Mouse (Mus musculus) midbrain, embryonic 10.5 days (tissue): ENCODE measurements around the gene Ghrl. TPM values are rescaled to one million over a fixed set of nuclear protein-coding genes. Genes with fewer than 3 reads are reported as not detected.
A peak's percentile ranks its signal among the peaks of the same experiment; 100 is the strongest.
"Not testable (repeated sequence)": the region's sequence is repeated elsewhere in the genome, so short reads cannot be mapped to it uniquely, and the experiment has no call there.

Experiments used
- DNase-seq: peaks from one replicate; pipeline ENCODE4 v3.0.0-alpha.2; 2017; ENCODE audit warnings: low spot score
- H3K27ac ChIP-seq: fragments of 300-500 bp; sonication (generic); replicated peaks from 2 replicates; pipeline ENCODE4 v1.5.1; 2016; ENCODE audit warnings: mild to moderate bottlenecking
- H3K27me3 ChIP-seq: fragments of 300-500 bp; sonication (generic); 2 replicates; pipeline ENCODE4 v1.6.1; 2016; ENCODE audit warnings: low read depth, mild to moderate bottlenecking; ENCODE audit not compliant: poor library complexity, severe bottlenecking
- H3K36me3 ChIP-seq: fragments of 300-500 bp; sonication (generic); 2 replicates; pipeline ENCODE4 v1.6.1; 2016; ENCODE audit warnings: mild to moderate bottlenecking, moderate library complexity
- H3K4me1 ChIP-seq: fragments of 300-500 bp; sonication (generic); 2 replicates; pipeline ENCODE4 v1.6.1; 2016
- H3K4me3 ChIP-seq: fragments of 300-500 bp; sonication (generic); 2 replicates; pipeline ENCODE4 v1.5.1; 2016; ENCODE audit warnings: mild to moderate bottlenecking, moderate library complexity
- H3K9me3 ChIP-seq: fragments of 300-500 bp; sonication (generic); replicated peaks from 2 replicates; pipeline ENCODE4 v1.6.1; 2016; ENCODE audit warnings: mild to moderate bottlenecking
- WGBS: fragments of 180-500 bp; shearing (Covaris S2); methylation state at CpG from one replicate; pipeline ENCODE4 v1.1.7; 2016; 5-methylcytosine and 5-hydroxymethylcytosine counted together
- microRNA-seq: library from miRNA; unstranded; fragments of <30 nt; microRNA quantifications from one replicate; pipeline ENCODE4, GENCODE M21; 2017
- polyA plus RNA-seq: library from polyadenylated mRNA; unstranded; fragments of >200 nt; fragmentation: Nextera tagmentation; extraction: Ambion mirVana; gene quantifications from 2 replicates; pipeline ENCODE4 v1.2.1, GENCODE M21; 2016

Ghrl gene
- polyA plus RNA-seq, 1 experiment from 2014 or later: not detected

- Histone ChIP-seq H3K27ac (no peak overlapping the region), H3K9me3 (no peaks in the 10 kb centered on the region), H3K27me3 (no peaks in the 10 kb centered on the region), H3K4me3 (no peak overlapping the region), H3K4me1 (peaks cover 7% of the 10 kb centered on the region; the same call in 1 of the 2 replicates), H3K36me3 (no peaks in the 10 kb centered on the region)
- 94% methylated on average over 9 of the region's 9 CpGs for WGBS
- DNase-seq: no peak
Observed at GRCm38 (mm10) chr6:113675991-113676390, 43.7 kb downstream of the Ghrl start.

GRCm38 (mm10) chr6:113675234-113675633, 44.4 kb downstream of the Ghrl start:
- H3K9me3 ChIP-seq: no peaks in the 10 kb centered on the region
- H3K4me1 ChIP-seq: peaks cover 7% of the 10 kb centered on the region; the same call in 1 of the 2 replicates
- no peaks in the 10 kb centered on the region for H3K36me3 ChIP-seq
- no peak overlapping the region for H3K27ac ChIP-seq
- no peak for DNase-seq
- H3K27me3 ChIP-seq: no peaks in the 10 kb centered on the region
- 87% methylated on average over 4 of the region's 4 CpGs for WGBS
- H3K4me3 ChIP-seq: no peak overlapping the region

- Histone ChIP-seq H3K36me3 (no peaks in the 10 kb centered on the region), H3K27ac (no peak overlapping the region), H3K9me3 (no peaks in the 10 kb centered on the region), H3K4me1 (peaks cover 7% of the 10 kb centered on the region), H3K4me3 (no peak overlapping the region), H3K27me3 (no peaks in the 10 kb centered on the region)
- WGBS: 84% methylated on average over 6 of the region's 6 CpGs
- no peak for DNase-seq
Observed at GRCm38 (mm10) chr6:113672989-113673388, 46.7 kb downstream of the Ghrl start.

- not testable (repeated sequence) for H3K9me3 ChIP-seq, DNase-seq, H3K27me3 ChIP-seq, H3K4me3 ChIP-seq, H3K36me3 ChIP-seq, H3K27ac ChIP-seq
- peaks cover 11% of the 10 kb centered on the region for H3K4me1 ChIP-seq
- 88% methylated on average over 1 of the region's 1 CpGs for WGBS
Observed at GRCm38 (mm10) chr6:113672029-113672428, 47.7 kb downstream of the Ghrl start.

GRCm38 (mm10) chr6:113669821-113670220, 49.9 kb downstream of the Ghrl start:
- no peak overlapping the region for H3K27ac ChIP-seq
- no peaks in the 10 kb centered on the region for H3K36me3 ChIP-seq
- 85% methylated on average over 7 of the region's 7 CpGs for WGBS
- H3K9me3 ChIP-seq: no peaks in the 10 kb centered on the region
- H3K27me3 ChIP-seq: no peaks in the 10 kb centered on the region
- H3K4me3 ChIP-seq: no peak overlapping the region
- no peak for DNase-seq
- H3K4me1 ChIP-seq: peaks cover 11% of the 10 kb centered on the region

GRCm38 (mm10) chr6:113668287-113669154, 51.2 kb downstream of the Ghrl start:
- Histone ChIP-seq H3K9me3 (no peaks in the 10 kb centered on the region), H3K36me3 (no peaks in the 10 kb centered on the region), H3K4me3 (no peak overlapping the region), H3K27ac (0 out of 2 replicates have a peak overlapping the region, but pooled peaks have one; percentile 52), H3K4me1 (peaks cover 11% of the 10 kb centered on the region), H3K27me3 (no peaks in the 10 kb centered on the region)
- no peak for DNase-seq
- 59% methylated on average over 15 of the region's 15 CpGs for WGBS

GRCm38 (mm10) chr6:113667611-113668122, 52.0 kb downstream of the Ghrl start:
- H3K36me3 ChIP-seq: no peaks in the 10 kb centered on the region
- no peak overlapping the region for H3K27ac ChIP-seq
- 66% methylated on average over 8 of the region's 8 CpGs for WGBS
- no peak for DNase-seq
- peaks cover 11% of the 10 kb centered on the region for H3K4me1 ChIP-seq
- H3K9me3 ChIP-seq: no peaks in the 10 kb centered on the region
- no peak overlapping the region for H3K4me3 ChIP-seq
- no peaks in the 10 kb centered on the region for H3K27me3 ChIP-seq

Small RNA genes within 50 kb of the gene (microRNA-seq; reads per million reads assigned to microRNA genes)
- gene Mir7042: 0.90 reads per million

Other genes with a start within 250 kb of the Ghrl start
- 4.4 and 5.3 TPM in 2 replicates for gene Il17rc, start 248.5 kb downstream of the Ghrl start, polyA plus RNA-seq
- gene Creld1, start 236.6 kb downstream of the Ghrl start, polyA plus RNA-seq: 43.0 and 45.4 TPM in 2 replicates
- gene Prrt3, start 217.9 kb downstream of the Ghrl start, polyA plus RNA-seq: 2.0 and 2.3 TPM in 2 replicates
- gene Emc3, start 188.2 kb downstream of the Ghrl start, polyA plus RNA-seq: 82.0 and 83.4 TPM in 2 replicates
- 18.1 and 18.2 TPM in 2 replicates for gene Fancd2, start 188.2 kb downstream of the Ghrl start, polyA plus RNA-seq
- 0.17 and 0.52 TPM in 2 replicates for gene Fancd2os, start 119.2 kb downstream of the Ghrl start, polyA plus RNA-seq
- gene Brk1, start 115.1 kb downstream of the Ghrl start, polyA plus RNA-seq: 210 and 217 TPM in 2 replicates
- gene Vhl, start 95.9 kb downstream of the Ghrl start, polyA plus RNA-seq: 44.4 and 45.5 TPM in 2 replicates
- gene Irak2, start 81.4 kb downstream of the Ghrl start, polyA plus RNA-seq: 2.6 and 3.0 TPM in 2 replicates
- gene Tatdn2, start 22.8 kb downstream of the Ghrl start, polyA plus RNA-seq: 0.54 and 0.76 TPM in 2 replicates
- 281 and 284 TPM in 2 replicates for gene Sec13, start 20.9 kb upstream of the Ghrl start, polyA plus RNA-seq